Mouse (Mus musculus) cortical plate, adult 2 months (tissue): ENCODE measurements around the gene Plekhg6.

Source experiments
- CTCF ChIP-seq: fragments of 200-500 bp; IDR thresholded peaks from 2 replicates; pipeline ENCODE4 v1.5.1; 2011; ENCODE audit warnings: mild to moderate bottlenecking, control low read depth, low read length; ENCODE audit not compliant: insufficient read depth; ENCODE audit errors: extremely low read depth
- POLR2A ChIP-seq: fragments of 200-500 bp; IDR thresholded peaks from 2 replicates; pipeline ENCODE4 v1.6.1; 2011; ENCODE audit warnings: mild to moderate bottlenecking, low read length, control low read depth; ENCODE audit not compliant: insufficient read depth; ENCODE audit errors: extremely low read depth

DNA sequence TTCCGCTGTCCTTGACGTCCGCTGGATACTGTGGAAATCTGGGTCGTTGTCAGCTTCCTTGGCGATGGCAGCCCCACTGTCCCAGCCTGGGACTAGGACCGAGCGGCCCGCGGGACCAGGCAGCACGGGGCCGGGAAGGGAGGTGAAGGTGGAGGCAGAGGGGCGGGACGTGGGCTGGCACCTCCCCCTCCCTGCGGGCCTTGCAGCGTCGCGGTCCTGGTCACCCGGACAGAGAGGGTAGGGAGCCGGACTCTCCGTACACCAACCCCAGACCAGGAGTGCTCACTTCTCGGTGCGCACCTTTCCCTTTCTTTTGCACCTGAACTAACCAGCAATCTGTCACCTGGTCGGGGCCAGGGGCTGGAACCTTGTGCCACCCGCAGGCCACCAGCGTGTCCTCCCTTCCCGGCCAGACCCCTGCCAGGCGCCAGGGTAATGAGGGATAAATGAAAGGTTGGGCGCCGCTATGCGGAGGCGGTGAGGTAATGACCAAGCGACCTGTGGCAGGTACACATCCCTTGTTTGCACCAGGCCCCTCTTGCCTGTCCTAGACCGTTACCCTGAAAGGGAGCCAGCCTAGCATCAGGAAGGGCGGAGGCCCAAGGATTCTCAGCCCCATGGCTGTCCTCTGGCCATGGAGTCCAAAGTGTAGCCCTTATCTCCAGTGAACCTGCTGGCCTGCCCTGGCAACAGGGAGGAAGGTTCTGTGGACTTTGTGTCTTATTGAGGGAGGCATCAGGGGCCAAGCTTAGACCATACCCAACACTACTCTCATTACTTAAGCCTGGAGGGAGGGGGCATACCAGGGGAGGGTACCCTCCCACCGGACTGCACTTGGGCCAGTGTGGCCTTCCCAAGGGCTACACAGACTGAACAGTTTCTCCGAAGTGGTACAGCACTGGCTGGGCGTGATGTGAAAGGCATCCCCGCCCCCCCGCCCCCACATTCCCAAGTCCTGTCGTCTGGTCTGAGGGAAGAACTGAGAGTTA, at the start of gene Plekhg6:
- TF ChIP-seq POLR2A (no peak), CTCF (no peak)
